Mouse (Mus musculus) G1E (cell line): Measurements from ENCODE around the gene Pigg. TPM values are rescaled to one million over a fixed set of nuclear protein-coding genes. Genes with fewer than 3 reads are reported as not detected.

Source experiments
- ATAC-seq: 2 replicates; pipeline ENCODE4 v1.8.0; 2016; ENCODE audit warnings: mild to moderate bottlenecking; ENCODE audit not compliant: insufficient number of reproducible peaks, poor library complexity, low FRiP score, severe bottlenecking; ENCODE audit errors: extremely low read depth
- DNase-seq: peaks from one replicate; pipeline ENCODE4 v3.0.0; 2012; ENCODE audit warnings: low spot score
- H3K27me3 ChIP-seq: 2 replicates; pipeline ENCODE4 v1.6.1; 2012; ENCODE audit warnings: mild to moderate bottlenecking, low read length, inconsistent platforms; ENCODE audit not compliant: insufficient read depth
- H3K36me3 ChIP-seq: replicated peaks from 2 replicates; pipeline ENCODE3; 2012; ENCODE audit warnings: mild to moderate bottlenecking, inconsistent platforms
- H3K4me1 ChIP-seq: 2 replicates; pipeline ENCODE4 v1.6.1; 2012; ENCODE audit warnings: low read depth, low read length, inconsistent platforms, mixed read lengths; ENCODE audit not compliant: insufficient read depth
- H3K4me3 ChIP-seq: 2 replicates; pipeline ENCODE4 v1.5.1; 2012; ENCODE audit warnings: low read depth, mild to moderate bottlenecking, inconsistent platforms, low read length, moderate library complexity, mixed read lengths
- H3K9me3 ChIP-seq: replicated peaks from 2 replicates; pipeline ENCODE4 v1.6.1; 2012; ENCODE audit warnings: inconsistent platforms
- CTCF ChIP-seq: IDR thresholded peaks from 2 replicates; pipeline ENCODE4 v1.5.1; 2012; ENCODE audit warnings: low read depth, low read length, inconsistent platforms, mixed read lengths
- GATA1 ChIP-seq: IDR thresholded peaks from 2 replicates; pipeline ENCODE4 v1.6.1; 2012; ENCODE audit warnings: borderline replicate concordance, low read length, inconsistent platforms, mixed read lengths
- GATA2 ChIP-seq: IDR thresholded peaks from 2 replicates; pipeline ENCODE4 v1.6.1; 2012; ENCODE audit warnings: low read depth, low read length, inconsistent platforms, borderline replicate concordance
- POLR2AphosphoS5 ChIP-seq: IDR thresholded peaks from 2 replicates; pipeline ENCODE4 v1.6.1; 2012; ENCODE audit warnings: low read depth, low read length, inconsistent platforms; ENCODE audit not compliant: insufficient replicate concordance
- TAL1 ChIP-seq: conservative IDR thresholded peaks from 2 replicates; pipeline ENCODE4 v1.6.1; 2012; ENCODE audit warnings: low read depth, low read length, inconsistent platforms, mixed read lengths
- polyA plus RNA-seq: library from polyadenylated mRNA; stranded (reverse); fragments of >175 nt; gene quantifications from 2 replicates; pipeline ENCODE4 v1.2.3, GENCODE M21; 2012
- total RNA-seq, 2 experiments: library from RNA; stranded (forward) in 1 of 2; stranded (reverse) in 1 of 2; fragments of 200-1000 nt in 1 of 2; fragments of >200 nt in 1 of 2; fragmentation: Nextera tagmentation in 1 of 2; gene quantifications; 2 replicates each; pipeline ENCODE4 v1.2.3; 2014 to 2017

The Pigg gene
- total and polyA plus RNA-seq, 3 experiments, result 2.0 to 11.7 (median 11.3) TPM

DNA sequence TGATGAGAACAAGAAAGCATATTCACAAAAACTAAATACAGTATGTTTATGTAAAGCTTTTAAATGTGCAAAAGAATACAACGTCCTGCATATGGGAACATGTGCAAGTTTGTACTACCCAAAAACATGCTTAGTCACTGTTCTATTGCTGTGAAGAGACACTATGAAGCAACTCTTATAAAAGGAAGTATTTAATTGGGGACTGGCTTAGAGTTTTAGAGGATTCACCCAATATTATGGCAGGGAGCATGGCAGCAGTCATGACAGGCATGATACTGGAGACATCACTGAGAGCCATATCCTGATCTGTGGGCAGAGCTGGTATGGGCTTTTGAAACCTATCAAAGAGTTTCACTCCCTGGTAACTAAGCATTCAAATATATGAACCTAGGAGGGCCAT lies 45.5 kb downstream of the Pigg start:
- ATAC-seq (no peak), DNase-seq (no peak)
- Histone ChIP-seq H3K4me3 (no peak overlapping the region), H3K36me3 (no peaks in the 10 kb centered on the region), H3K9me3 (no peaks in the 10 kb centered on the region; the same call in 1 of the 2 replicates), H3K27me3 (no peaks in the 10 kb centered on the region), H3K4me1 (no peaks in the 10 kb centered on the region)
- TF ChIP-seq CTCF, result no peak
- no peak for TF ChIP-seq POLR2AphosphoS5
- no peak for TF ChIP-seq GATA1
- TF ChIP-seq TAL1, result no peak
- no peak for TF ChIP-seq GATA2

DNA sequence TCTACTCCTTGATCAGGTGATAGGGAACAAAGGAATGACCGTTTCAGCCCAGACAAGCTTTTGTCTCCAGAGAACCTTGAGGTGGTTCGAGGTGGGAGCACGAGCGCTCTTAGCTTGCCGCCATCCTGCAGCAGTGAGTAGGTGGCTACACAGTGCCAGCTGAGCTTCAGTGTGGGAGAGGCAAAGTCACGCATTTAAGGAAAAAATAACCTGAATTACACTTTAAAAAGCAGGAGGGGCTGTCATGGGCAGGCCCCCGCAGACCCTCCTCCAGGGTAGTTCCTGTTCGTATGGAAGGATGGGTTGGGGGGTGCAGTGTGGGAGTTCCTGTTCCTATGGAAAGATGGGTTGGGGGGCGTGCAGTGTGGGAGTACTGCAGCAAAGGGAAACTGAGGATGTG lies 47.1 kb downstream of the Pigg start:
- Histone ChIP-seq H3K4me1 (no peaks in the 10 kb centered on the region), H3K9me3 (no peaks in the 10 kb centered on the region; the same call in 1 of the 2 replicates), H3K36me3 (no peaks in the 10 kb centered on the region), H3K4me3 (no peak overlapping the region), H3K27me3 (0 out of 2 replicates have a peak, but pooled peaks cover 4% of the 10 kb centered on the region)
- no peak for TF ChIP-seq CTCF
- no peak for TF ChIP-seq TAL1
- TF ChIP-seq GATA2, result no peak
- TF ChIP-seq POLR2AphosphoS5, result no peak
- TF ChIP-seq GATA1, result no peak
- no peak for DNase-seq
- ATAC-seq, result no peak

- H3K27me3 ChIP-seq, result peaks cover 8% of the 10 kb centered on the region; the same call in 1 of the 2 replicates
- H3K4me3 ChIP-seq, result no peak overlapping the region
- H3K9me3 ChIP-seq, result no peaks in the 10 kb centered on the region; the same call in 1 of the 2 replicates
- ATAC-seq (no peak), DNase-seq (no peak)
- H3K4me1 ChIP-seq, result no peaks in the 10 kb centered on the region
- no peaks in the 10 kb centered on the region for H3K36me3 ChIP-seq
- TF ChIP-seq TAL1 (no peak), CTCF (no peak), POLR2AphosphoS5 (no peak), GATA1 (no peak), GATA2 (no peak)
Observed at GRCm38 (mm10) chr5:108360211-108360610, 47.8 kb downstream of the Pigg start.

DNA sequence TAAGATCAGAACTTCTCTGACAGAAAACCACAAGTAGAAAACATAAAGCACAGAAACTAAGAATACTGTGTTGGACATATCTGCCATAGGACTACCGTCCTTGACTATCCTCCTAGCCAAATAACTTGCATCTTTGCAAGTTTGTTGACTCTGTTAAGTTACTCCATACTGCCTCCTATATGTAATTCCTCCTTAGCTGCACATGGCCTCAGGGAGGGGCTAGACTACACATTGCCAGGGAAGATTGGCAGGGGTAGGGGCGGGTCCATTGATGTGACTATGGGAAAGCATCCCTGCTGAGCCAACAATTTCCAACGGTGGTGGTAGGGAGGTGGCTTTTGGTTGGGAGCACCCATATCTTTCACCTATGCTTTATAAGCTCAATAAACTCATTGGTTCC lies 49.9 kb downstream of the Pigg start:
- DNase-seq (no peak), ATAC-seq (no peak)
- no peak overlapping the region for H3K4me3 ChIP-seq
- TF ChIP-seq CTCF (no peak), GATA2 (no peak), GATA1 (no peak), POLR2AphosphoS5 (no peak), TAL1 (no peak)
- no peaks in the 10 kb centered on the region for H3K36me3 ChIP-seq
- peaks cover 18% of the 10 kb centered on the region; the same call in 1 of the 2 replicates for H3K27me3 ChIP-seq
- peaks cover 11% of the 10 kb centered on the region for H3K9me3 ChIP-seq
- H3K4me1 ChIP-seq, result no peaks in the 10 kb centered on the region

- no peak for ATAC-seq
- Histone ChIP-seq H3K4me1 (peaks cover 7% of the 10 kb centered on the region), H3K27me3 (peaks cover 46% of the 10 kb centered on the region), H3K36me3 (no peaks in the 10 kb centered on the region), H3K4me3 (peak overlapping the region; percentile 28; the same call in 1 of the 2 replicates), H3K9me3 (peaks cover 25% of the 10 kb centered on the region)
- DNase-seq, result no peak
- TF ChIP-seq POLR2AphosphoS5 (no peak), GATA1 (no peak), TAL1 (no peak), GATA2 (no peak), CTCF (no peak)
Observed at GRCm38 (mm10) chr5:108366328-108366983, 54.0 kb downstream of the Pigg start.

GRCm38 (mm10) chr5:108366984-108367841 lies 54.8 kb downstream of the Pigg start:
- no peak for TF ChIP-seq TAL1
- TF ChIP-seq GATA1, result no peak
- TF ChIP-seq POLR2AphosphoS5, result no peak
- TF ChIP-seq CTCF, result no peak
- no peak for TF ChIP-seq GATA2
- Histone ChIP-seq H3K4me1 (peaks cover 7% of the 10 kb centered on the region), H3K27me3 (peaks cover 46% of the 10 kb centered on the region), H3K4me3 (no peak overlapping the region; the same call in 1 of the 2 replicates), H3K9me3 (peaks cover 25% of the 10 kb centered on the region), H3K36me3 (no peaks in the 10 kb centered on the region)
- DNase-seq (no peak), ATAC-seq (no peak)
